Mouse (Mus musculus) ES-E14 (cell line): ENCODE measurements around the gene Ybx3.

Experiments
- CHD2 ChIP-seq: IDR thresholded peaks from 2 replicates; pipeline ENCODE4 v1.6.1; 2014; ENCODE audit warnings: mild to moderate bottlenecking, low read depth, low read length, inconsistent platforms
- HCFC1 ChIP-seq: IDR thresholded peaks from 2 replicates; pipeline ENCODE4 v1.6.1; 2012; ENCODE audit warnings: low read length, inconsistent platforms, borderline replicate concordance; ENCODE audit not compliant: insufficient read depth
- ZC3H11A ChIP-seq: IDR thresholded peaks from 2 replicates; pipeline ENCODE4 v1.6.1; 2012; ENCODE audit warnings: low read depth, mild to moderate bottlenecking, inconsistent platforms, low read length, borderline replicate concordance

- no peak for TF ChIP-seq ZC3H11A
- TF ChIP-seq HCFC1: no peak
- no peak for TF ChIP-seq CHD2
Observed at GRCm38 (mm10) chr6:131339309-131339708, 49.0 kb downstream of the Ybx3 start.
